Mouse (Mus musculus) T-helper 17 cell (primary cell): ENCODE measurements around the gene Slc16a7.

Experiments
- in situ Hi-C, 2 experiments: fragments of 300-600 bp; cut with MboI, MseI; formaldehyde crosslinking; loops; 1 replicate in 1 of 2; 2 replicates in 1 of 2; pipeline ENCODE4 v1.15.1; 2025; ENCODE audit warnings: high pct_unique_total_duplicates in 2 of 2

Slc16a7 gene

GRCm38 (mm10) chr10:125187544-125187943, 201.7 kb downstream of the Slc16a7 start:
- in situ Hi-C loops: no loop called here

GRCm38 (mm10) chr10:125185387-125185786, 203.9 kb downstream of the Slc16a7 start:
- in situ Hi-C loops: no loop called here

- in situ Hi-C loops: no loop called here
Observed at GRCm38 (mm10) chr10:125184146-125184545, 205.1 kb downstream of the Slc16a7 start.

- in situ Hi-C loops: no loop called here
Observed at GRCm38 (mm10) chr10:125182545-125182944, 206.7 kb downstream of the Slc16a7 start.

- in situ Hi-C loops: no loop called here
Observed at GRCm38 (mm10) chr10:125177782-125178181, 211.5 kb downstream of the Slc16a7 start.

GRCm38 (mm10) chr10:125175013-125175650, 214.1 kb downstream of the Slc16a7 start:
- in situ Hi-C loops: no loop called here

GRCm38 (mm10) chr10:125171625-125172024, 217.6 kb downstream of the Slc16a7 start:
- in situ Hi-C loops: no loop called here

- in situ Hi-C loops: no loop called here
Observed at GRCm38 (mm10) chr10:125171154-125171553, 218.1 kb downstream of the Slc16a7 start.
